Mouse (Mus musculus) left cerebral cortex, adult 18-20 months (tissue): Measurements from ENCODE around the gene Rpl29. TPM values are rescaled to one million over a fixed set of nuclear protein-coding genes. Genes with fewer than 3 reads are reported as not detected.

Experiments used
- DNase-seq, 2 experiments: peaks; one replicate each; pipeline ENCODE4 v3.0.0; 2021 to 2022; ENCODE audit warnings: low spot score in 2 of 2, mixed read lengths in 1 of 2
- long read RNA-seq, 2 experiments: library from polyadenylated mRNA; stranded (forward); transcript quantifications; one replicate each; pipeline ENCODE4 v2.0.0; 2021
- total RNA-seq, 2 experiments: library from RNA; stranded (reverse); gene quantifications; 2 replicates each; pipeline ENCODE4 v1.2.3; 2021

The Rpl29 gene
- total RNA-seq: 100 to 1,000 TPM; 275 to 295 TPM
- long read RNA-seq, experiment 1, transcript Rpl29-203 (4 exons, 733 nt): major isoform, 38 of 54 reads
- long read RNA-seq, experiment 1, transcript Rpl29-204 (3 exons, 845 nt): minor isoform, 7 of 54 reads
- long read RNA-seq, experiment 1, transcript Rpl29-201 (4 exons, 710 nt): minor isoform, 5 of 54 reads
- long read RNA-seq, experiment 1, partial matches to known transcripts: 0 of 54 reads
- long read RNA-seq, experiment 1, other reads (novel, unspliced or antisense): 2 of 54 reads
- long read RNA-seq, experiment 2, transcript Rpl29-201 (4 exons, 710 nt): minor isoform, 5 of 60 reads
- long read RNA-seq, experiment 2, transcript Rpl29-204 (3 exons, 845 nt): minor isoform, 11 of 60 reads
- long read RNA-seq, experiment 2, transcript Rpl29-203 (4 exons, 733 nt): major isoform, 36 of 60 reads
- long read RNA-seq, experiment 2, partial matches to known transcripts: 2 of 60 reads
- long read RNA-seq, experiment 2, other reads (novel, unspliced or antisense): 2 of 60 reads

DNA sequence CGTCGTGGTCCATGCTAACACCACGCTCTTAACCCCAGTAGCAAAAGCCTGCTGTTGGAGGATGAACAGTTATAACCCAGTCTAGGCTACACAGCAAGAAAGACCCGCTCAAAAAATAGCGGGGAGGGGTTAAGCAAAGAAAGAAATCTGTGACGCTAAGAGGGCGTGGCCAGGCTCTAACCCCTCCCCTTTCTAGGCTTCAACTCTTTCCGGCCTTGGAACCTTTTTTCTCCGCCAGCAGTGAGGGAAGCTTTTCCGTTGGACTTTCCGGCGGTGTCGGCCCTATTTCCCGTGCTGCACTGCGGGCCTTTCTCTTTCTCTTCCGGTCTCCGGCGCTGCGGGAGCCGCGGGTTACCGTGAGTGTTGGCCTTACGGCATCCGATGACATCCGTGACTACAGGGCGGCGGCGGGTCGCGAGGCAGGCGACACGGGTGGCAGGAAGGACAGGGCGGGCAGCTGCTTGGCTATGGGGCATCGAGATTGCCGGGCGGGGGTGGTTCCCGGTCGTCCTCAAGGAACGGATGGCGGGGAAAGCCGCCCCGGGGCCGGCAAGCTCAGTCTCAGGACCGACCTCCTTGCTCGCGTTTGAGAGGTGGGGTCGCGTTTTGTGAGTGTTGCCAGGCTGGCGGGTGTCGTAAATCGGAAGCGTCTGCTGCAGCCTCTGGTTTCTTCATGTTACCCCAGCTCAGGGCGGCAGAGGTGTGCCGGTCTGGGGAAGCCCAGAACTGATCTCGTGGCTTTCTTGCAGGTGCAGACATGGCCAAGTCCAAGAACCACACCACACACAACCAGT lies at the start of gene Rpl29:
Gene Rpl29, plus strand, starts transcription at position 234 of the 794 bp plus-strand sequence.
- DNase-seq: peak; percentile 90 to 95

DNA sequence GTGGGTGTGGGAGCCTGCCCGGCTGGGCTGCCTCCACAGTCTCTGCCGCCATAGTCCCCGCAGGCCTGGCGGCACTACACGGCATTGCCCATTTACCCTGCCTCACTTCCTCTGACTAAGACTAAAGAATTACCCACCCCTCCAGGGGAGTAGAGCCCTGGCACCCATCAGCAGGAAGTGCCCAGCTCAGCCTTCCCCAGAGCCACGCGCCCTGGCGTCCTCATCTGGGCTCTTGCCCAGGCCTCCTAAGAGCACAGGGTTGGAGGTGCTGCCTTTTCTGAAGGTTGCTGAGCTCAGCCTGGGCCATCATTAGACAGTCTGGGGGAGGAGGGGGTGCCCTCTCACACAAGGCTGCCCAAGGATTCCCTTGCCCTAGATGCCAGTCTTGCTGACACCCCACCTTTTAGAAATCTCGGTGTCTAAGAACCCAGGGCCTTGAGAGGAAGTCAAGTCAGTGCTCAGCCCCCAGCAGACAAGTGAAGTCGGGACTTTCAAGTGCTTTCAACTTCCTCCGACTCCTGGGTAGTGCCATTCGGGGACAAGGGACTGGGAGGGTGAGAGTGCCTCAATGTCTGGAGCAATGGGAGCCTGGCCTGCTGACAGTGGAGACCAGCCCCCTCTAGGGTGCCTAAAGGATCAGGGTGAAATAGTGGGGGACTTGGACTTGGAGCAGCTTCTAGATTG lies 42.9 kb upstream of the Rpl29 start:
- DNase-seq: no peak

GRCm38 (mm10) chr9:106392828-106393527 lies 36.3 kb upstream of the Rpl29 start:
- no peak for DNase-seq

DNA sequence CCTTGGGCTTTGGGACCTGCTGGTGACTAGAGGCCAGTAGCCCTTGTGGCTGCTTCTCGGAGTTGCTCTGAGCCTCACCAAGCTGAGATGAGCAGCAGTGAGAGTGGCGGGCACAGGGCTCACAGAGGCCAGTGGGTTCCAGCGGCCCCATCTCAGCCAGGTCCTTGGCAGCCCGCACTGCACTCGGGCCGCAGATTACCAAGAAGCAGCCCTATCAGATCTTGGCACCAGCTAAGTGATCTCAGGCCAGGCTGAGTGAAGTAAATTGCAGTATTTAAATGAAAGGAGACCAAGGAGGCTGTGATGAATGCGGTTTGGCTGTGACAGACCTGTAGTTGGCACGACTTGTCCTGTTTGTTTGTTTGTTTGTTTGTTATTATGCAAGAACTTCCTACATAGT lies 35.7 kb upstream of the Rpl29 start:
- no peak for DNase-seq

GRCm38 (mm10) chr9:106394649-106395602 lies 34.3 kb upstream of the Rpl29 start:
- no peak for DNase-seq

- DNase-seq: no peak
Observed at GRCm38 (mm10) chr9:106397733-106398132, 31.5 kb upstream of the Rpl29 start.

DNA sequence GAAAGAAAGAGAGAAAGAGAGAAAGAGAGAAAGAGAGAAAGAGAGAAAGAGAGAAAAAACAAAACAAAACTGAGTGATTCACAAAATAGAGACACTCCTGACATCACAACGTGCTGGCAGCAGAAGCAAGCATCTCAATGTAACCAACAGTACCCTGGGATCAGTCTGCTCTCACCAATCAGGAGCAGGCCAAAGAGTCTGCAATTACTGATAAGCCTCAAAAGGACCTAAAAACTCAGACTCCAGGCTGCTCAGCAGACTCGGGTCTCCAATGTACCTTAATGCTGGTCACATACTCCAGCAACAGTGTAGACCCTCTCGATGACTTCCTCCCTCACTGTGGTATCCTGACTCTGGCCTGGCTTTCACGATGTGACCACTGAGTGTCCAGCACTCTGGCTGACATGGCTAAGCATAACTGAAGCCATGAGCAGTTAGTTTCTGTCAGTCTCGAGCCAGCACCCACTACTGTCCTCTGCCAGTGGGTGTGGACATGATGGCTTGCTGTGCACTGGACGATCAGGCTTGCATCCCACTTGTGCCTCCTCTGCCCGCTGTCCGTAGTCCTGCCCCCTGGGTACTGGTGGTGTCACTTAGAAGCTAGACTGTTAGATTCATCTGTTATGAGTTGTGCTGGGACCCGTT lies 30.5 kb upstream of the Rpl29 start:
- no peak for DNase-seq

GRCm38 (mm10) chr9:106399808-106400207 lies 29.4 kb upstream of the Rpl29 start:
- no peak for DNase-seq

- no peak for DNase-seq
Observed at GRCm38 (mm10) chr9:106402149-106402548, 27.1 kb upstream of the Rpl29 start.

DNA sequence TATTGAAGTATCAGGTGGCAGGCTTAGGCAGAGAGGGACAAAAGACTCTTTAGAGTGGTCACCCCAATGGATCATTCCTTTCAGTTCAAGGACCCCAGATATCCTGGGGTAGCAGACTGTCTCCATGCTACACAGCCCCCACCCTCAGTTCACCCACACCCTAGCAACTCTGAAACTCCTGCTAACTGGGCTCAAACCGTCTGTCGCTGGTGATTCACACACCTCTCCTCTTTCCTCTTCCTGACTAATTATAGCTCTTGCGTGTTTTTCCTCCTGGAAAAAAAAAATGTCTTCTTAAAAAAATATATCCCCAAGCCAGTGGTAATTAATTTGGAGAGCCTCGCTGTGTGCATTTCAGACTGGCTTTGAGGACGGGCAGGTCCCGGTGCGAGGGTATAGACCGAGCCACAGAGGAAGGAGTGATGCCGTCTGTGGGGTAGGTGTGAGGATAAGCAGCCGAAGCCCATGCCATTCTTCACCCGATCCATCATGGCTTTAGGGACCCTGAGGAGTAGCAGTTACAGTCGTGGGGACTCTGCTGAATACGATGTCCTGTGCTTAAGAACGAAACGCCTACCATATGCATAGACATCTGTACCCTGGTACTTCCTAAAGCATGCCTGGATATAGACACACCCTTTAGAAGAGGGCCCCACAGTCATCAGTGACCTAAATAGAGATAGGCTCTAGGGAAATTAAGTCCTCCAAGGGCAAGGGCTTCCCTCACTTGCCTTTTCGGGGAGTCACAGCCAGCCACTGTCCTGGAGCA lies 26.5 kb upstream of the Rpl29 start:
- peak in 1 of 2 experiments; percentile 62 for DNase-seq

- no peak for DNase-seq
Observed at GRCm38 (mm10) chr9:106405275-106405674, 24.0 kb upstream of the Rpl29 start.

GRCm38 (mm10) chr9:106406443-106407078 lies 22.7 kb upstream of the Rpl29 start:
- DNase-seq: peak; percentile 60 to 64

DNA sequence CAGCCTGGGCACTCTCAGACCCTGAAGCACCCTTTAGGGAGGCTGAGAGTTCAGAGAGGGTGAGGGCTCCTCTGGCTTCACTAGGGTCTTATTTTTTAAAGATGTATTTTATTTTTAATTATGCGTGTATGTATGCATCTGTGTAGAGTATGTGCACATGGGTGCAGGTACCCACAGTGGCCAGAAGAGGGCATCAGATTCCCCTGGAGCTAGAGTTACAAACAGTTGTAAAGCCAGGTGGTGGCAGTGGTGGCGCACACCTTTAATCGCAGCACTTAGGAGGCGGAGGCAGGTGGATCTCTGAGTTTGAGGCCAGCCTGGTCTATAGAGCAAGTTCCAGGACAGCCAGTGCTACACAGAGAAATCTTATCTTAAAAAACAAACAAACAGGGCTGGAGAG lies 20.2 kb upstream of the Rpl29 start:
- no peak for DNase-seq

DNA sequence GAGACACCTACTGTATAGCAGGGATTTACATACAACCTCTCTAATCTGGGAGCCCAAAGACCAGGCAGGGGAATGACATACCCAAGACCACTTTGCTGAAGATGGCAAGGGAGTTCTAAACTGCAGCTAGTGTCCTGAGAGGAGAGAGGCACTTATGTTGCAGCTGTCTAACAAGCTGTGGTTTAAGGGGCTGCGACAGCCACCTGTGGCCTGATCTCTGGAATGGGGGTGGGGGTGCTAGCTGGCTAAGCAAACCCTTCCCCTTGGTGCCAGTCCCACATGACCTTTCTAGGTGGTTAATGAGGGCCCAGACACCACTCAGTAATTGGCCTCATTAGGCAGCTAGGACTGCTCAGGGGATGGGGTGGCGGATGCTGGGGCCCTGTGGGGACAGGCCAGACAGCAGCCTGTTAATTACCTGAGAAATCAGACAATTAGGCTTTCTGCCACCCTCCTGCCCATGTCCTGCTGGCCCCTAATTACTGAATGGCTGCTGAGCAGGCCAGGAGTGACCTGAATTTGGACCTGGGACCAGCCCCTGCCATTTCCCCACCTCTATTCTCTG lies 19.1 kb upstream of the Rpl29 start:
- DNase-seq: no peak

DNA sequence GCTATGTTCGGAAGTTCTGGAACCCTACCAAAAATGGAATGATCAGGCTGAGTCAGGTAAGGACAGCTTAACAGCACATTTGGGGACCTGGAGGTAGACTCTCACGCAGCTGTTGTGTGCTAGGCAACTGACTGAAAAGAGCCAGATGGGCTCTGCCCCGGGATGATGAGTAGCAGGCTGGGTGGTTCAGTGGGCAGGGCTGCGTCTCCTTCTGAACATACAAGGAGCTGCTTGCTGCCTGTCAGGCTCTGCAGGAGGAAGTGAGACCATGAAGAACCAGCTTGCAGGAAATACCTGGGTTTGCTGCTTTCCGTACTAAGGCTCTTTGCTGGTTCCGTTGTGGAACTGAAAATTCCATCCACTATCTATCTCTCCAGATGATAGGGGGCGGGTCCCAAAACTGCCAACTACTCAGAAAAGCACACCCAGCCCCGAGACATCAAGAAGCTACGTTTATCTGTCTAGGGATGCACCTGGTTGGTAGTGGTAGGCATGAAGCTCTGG lies 18.1 kb upstream of the Rpl29 start:
- peak in 1 of 2 experiments; percentile 58 for DNase-seq

DNA sequence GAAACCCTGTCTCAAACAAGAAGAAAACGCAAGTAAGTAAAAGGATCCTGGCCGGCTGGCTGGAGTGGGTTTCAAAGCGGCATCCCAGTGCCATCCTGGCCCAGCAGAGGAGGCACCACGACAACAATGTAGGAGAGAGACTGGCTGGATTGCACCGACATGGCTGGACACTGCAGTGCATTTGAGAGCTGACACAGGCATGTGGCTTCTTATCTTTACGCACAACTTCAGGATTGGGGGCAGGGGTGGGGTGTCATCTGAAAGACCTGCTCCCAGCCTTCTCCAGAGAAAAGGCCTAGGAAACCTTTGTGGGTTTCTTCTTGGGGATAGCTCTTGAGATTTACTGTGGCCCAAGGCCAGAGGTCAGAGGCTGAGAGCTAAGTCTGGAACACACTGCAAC lies 17.5 kb upstream of the Rpl29 start:
- no peak for DNase-seq

- no peak for DNase-seq
Observed at GRCm38 (mm10) chr9:106412210-106412609, 17.0 kb upstream of the Rpl29 start.
